Mouse (Mus musculus) erythroid progenitor cell, adult 5-6 weeks (primary cell): ENCODE results near the gene Otoa. TPM values are rescaled to one million over a fixed set of nuclear protein-coding genes. Genes with fewer than 3 reads are reported as not detected.

ENCODE experiments used
- ATAC-seq: replicated peaks from 2 replicates; pipeline ENCODE4 v1.8.0; 2016; ENCODE audit warnings: moderate number of reproducible peaks, mild to moderate bottlenecking, moderate TSS enrichment, inconsistent platforms; ENCODE audit not compliant: poor library complexity, low FRiP score, severe bottlenecking
- total RNA-seq, 2 experiments: library from RNA; stranded (forward) in 1 of 2; stranded (reverse) in 1 of 2; fragments of 150-400 nt in 1 of 2; fragments of 186-747, 209-891 nt in 1 of 2; gene quantifications; 2 replicates each; pipeline versions ENCODE4 v1.2.3 to v1.2.4; 2015 to 2017; ENCODE audit warnings: low replicate concordance in 2 of 2

Gene Otoa
- total RNA-seq, 2 experiments from 2014 or later: not detected

DNA sequence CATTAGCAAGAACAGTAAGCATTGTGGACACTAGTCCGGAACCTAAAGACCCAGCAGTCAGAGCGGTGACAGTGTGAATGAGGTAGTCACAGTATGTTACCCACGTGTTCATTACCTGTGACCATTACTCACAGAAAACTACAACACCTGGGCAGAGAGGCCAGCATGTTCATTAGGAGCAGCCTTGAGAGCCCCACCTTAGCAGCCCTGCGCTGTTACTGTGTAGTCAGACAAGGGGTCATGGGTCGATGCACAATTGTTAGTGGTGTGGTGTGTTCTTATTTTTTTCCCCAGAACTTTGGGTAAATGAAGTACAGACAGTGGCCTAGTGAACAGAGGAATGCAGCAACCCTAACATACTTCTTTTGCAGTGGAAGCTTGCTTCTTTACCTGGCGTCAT, 4.1 kb upstream of the Otoa start:
- no peak for ATAC-seq

- ATAC-seq: peak; percentile 65; the same call in 1 of the 2 replicates
Measured at GRCm38 (mm10) chr7:121077829-121078228, 3.6 kb upstream of the Otoa start.

DNA sequence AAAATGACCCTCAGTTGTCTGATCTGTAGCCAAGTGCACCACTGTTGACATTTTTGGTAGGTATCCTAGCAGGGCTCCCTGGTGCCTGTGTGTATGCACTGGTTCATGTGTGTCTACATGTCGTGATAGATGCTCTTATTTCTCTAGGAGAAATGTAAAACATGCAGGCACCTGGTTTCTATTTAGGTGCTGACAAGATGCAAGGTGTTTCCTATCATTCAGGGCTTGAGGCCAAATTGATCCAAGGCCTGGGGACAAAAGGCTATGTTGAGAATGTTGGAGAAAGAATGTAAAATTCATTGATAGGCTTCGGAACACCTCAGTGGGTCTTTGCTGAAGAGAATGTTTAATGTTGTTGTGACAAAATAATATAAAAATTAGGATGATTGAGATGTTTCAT, 366 bp downstream of the Otoa start:
- no peak for ATAC-seq

GRCm38 (mm10) chr7:121082949-121083513, 1.6 kb downstream of the Otoa start:
- ATAC-seq: no peak

GRCm38 (mm10) chr7:121084840-121085453, 3.5 kb downstream of the Otoa start:
- ATAC-seq: no peak

GRCm38 (mm10) chr7:121085500-121085899, 4.0 kb downstream of the Otoa start:
- ATAC-seq: no peak

DNA sequence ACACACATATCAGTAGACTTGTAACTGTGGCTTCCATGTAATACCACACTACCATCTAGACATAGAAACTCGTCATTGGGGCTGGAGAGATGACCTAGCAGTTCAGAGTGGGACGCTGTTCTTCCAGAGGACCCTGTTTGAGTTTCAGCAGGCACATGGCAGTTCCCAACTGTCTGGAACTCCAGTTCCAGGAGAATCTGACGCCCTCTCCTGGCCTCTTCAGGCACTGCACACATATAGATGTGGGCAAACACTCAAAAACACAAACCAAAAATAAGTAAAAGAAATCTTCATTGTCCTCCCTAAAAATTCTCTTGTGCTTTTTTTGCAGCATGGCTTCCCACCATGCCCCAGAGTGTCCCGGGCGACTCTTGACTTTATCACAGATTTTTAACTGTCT, 7.3 kb downstream of the Otoa start:
- ATAC-seq: no peak

DNA sequence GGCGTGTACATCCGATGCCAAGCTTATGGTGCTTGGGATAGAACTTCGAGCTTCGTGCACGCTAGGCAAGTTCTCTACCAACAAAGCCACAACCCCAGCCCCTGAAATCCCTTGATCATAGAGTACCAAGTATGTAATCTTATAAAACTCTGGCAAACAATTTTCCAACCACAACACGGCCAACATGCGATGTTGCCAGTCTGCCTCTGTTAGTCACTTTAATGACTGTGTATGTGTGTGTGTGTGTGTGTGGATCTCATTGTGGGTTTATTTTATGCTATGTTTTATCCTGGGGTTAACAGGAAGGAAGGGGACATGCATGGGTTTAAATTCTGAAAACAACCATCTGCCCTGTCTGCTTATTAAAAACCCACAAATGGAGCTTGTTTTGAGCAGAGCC, 9.3 kb downstream of the Otoa start:
- no peak for ATAC-seq

DNA sequence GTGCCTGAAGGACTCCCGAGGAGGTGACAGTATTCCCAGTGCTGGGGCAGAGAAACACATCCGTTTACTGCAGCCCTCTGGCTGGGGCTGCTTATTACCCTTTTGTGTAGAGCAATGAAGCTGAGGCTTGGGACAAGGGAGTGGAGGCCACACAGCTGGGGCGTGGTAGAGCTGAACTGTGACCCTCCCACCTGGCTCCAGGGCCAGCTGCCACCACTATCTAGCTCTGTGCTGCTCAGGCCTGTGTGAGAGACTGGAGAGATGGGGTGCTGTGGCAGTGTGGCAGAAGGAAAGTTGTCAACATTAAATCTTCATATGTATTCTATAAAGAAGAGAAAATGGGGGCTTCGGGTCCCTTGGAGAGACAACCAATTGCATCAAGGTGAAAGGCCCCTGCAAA, 11.6 kb downstream of the Otoa start:
- ATAC-seq: no peak

- no peak for ATAC-seq
Measured at GRCm38 (mm10) chr7:121098614-121099389, 17.4 kb downstream of the Otoa start.

- no peak for ATAC-seq
Measured at GRCm38 (mm10) chr7:121107851-121108250, 26.4 kb downstream of the Otoa start.

- ATAC-seq: no peak
Measured at GRCm38 (mm10) chr7:121111321-121111720, 29.9 kb downstream of the Otoa start.

DNA sequence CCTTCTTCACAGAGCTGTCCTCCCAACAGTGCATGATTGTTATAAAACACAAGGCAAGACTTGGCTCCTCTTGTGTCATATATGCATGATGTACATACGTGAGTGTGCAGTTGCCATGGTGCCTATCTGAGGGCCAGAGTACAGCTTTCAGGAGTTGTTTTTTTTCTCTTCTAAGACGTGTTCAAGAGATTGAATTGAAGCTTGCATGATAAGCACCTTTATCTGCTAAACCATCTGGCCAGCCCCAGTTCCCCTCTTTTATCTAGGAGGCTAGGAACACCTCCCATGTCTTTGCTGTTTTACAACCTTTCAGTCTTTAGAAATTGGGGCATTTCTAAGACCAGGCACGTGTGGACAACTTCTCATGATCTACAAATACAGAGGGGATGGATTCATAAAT, 30.3 kb downstream of the Otoa start:
- ATAC-seq: no peak

- peak; percentile 59; the same call in 1 of the 2 replicates for ATAC-seq
Measured at GRCm38 (mm10) chr7:121120143-121120818, 38.8 kb downstream of the Otoa start.

- ATAC-seq: no peak
Measured at GRCm38 (mm10) chr7:121130837-121131236, 49.4 kb downstream of the Otoa start.

GRCm38 (mm10) chr7:121141274-121141673, 59.8 kb downstream of the Otoa start:
- ATAC-seq: no peak

DNA sequence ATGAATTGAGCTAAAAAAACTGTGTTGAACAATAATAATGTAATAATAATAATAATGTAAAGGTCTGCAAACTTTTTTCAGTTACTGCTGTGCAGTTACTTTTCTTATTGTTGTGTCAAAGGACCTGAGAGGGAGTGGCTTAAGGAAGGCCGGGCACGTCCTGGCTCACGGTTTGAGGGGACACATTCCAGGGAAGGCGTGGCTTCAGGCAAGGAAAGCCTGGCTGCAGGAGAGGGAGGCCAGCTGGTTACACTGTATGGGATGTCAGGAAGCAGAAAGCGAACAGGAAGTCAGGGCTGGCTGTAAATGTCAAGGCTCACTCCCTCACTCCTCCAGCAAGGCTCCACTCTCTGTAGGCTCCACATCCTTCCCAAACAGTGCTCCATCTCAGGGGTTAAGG, 69.2 kb downstream of the Otoa start:
- no peak for ATAC-seq

DNA sequence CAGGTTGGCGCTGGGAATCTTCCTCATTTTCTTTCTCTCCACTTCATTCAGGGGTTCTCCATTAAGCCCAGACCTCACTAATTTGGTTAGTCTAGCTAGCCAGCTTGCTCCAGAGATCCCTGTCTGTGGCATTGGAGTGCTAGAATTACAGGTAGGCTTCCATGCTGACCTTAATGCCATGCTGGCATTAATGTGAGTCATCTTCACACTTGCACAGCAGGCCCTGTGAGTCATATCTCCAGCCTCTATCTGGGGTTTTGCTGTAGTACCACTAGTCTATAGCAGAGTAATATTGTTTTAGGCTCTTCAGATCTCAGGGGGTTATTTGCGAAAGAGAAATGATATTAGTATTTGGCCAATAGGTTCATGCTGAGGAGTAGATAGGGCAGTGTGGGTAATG, 70.7 kb downstream of the Otoa start:
- no peak for ATAC-seq

DNA sequence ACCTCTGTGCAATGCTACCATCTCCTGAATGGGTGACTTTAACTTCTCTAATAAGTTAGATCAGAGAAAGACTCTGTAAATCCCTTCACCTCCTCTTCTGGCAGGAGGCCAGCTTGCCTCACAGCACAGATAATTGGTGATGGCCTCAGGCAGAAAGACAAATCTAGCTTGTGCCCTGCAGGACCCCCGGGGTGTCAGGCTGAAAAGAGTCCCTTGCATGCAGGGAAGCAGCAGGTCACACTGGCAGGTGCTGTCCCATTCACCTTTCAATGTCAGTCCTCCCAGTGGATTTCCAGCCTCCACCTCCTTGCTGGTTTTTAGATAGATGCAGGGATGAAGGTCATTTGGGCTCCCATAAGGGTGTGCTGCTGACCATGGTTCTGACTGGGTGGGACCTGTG, 84.2 kb downstream of the Otoa start:
- ATAC-seq: no peak

GRCm38 (mm10) chr7:121171888-121172287, 90.4 kb downstream of the Otoa start:
- no peak for ATAC-seq
